Mouse (Mus musculus) ZHBTc4 (cell line): ENCODE measurements around the gene Pgs1.

Experiments
- DNase-seq: peaks from one replicate; pipeline ENCODE4 v3.0.0-alpha.2; 2011; ENCODE audit warnings: low read depth, low spot score

Gene Pgs1

DNA sequence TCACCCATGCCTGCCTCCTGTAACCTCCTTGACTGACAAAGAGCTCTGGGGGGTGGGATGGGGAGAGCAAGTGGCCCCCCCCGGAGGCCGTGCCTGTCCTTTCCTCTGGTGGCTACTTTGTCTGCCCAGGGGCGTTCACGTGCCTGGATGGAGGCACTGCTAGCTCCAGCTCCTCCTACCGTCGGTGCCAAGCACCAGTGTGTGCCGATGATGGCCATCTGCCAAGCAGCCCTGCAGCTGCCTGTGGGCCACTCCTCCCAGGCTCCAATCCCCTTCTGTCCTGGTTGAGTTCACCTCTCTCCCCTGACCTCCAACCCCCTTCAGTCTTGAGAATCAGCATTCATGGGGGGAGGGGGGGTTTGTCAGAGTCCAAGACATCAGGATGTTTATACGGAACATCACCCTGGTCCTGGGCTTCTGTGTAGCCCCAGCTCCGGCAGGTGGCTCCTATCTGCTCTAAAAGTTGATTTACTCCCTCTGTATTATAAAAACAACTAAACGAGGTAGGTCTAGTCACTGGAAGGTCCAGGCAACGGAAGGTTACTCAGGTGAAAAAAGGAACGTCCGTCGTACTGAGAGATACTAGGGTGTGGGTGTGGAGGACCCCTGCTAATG, 57.3 kb downstream of the Pgs1 start:
- DNase-seq = peak; percentile 40

- peak; percentile 79 for DNase-seq
Measured at GRCm38 (mm10) chr11:118049641-118050040, 63.5 kb downstream of the Pgs1 start.

- DNase-seq = no peak
Measured at GRCm38 (mm10) chr11:118050174-118050573, 64.1 kb downstream of the Pgs1 start.

- DNase-seq = no peak
Measured at GRCm38 (mm10) chr11:118058367-118058766, 72.3 kb downstream of the Pgs1 start.

- DNase-seq = no peak
Measured at GRCm38 (mm10) chr11:118058872-118059271, 72.8 kb downstream of the Pgs1 start.

GRCm38 (mm10) chr11:118060038-118060437, 73.9 kb downstream of the Pgs1 start:
- DNase-seq = no peak

- DNase-seq = no peak
Measured at GRCm38 (mm10) chr11:118067588-118067987, 81.5 kb downstream of the Pgs1 start.

GRCm38 (mm10) chr11:118068812-118069332, 82.8 kb downstream of the Pgs1 start:
- DNase-seq = no peak

GRCm38 (mm10) chr11:118071227-118071912, 85.3 kb downstream of the Pgs1 start:
- no peak for DNase-seq
